Mouse (Mus musculus) cortical plate, adult 2 months (tissue): ENCODE measurements at regions not wholly inside any gene's neighbourhood (a gene's known extent, or its start where the extent isn't known, plus 50 kb on each side); places are given as distances from the start of the nearest gene placed in this dataset.

ENCODE experiments used
- CTCF ChIP-seq: fragments of 200-500 bp; IDR thresholded peaks from 2 replicates; pipeline ENCODE4 v1.5.1; 2011; ENCODE audit warnings: mild to moderate bottlenecking, control low read depth, low read length; ENCODE audit not compliant: insufficient read depth; ENCODE audit errors: extremely low read depth
- POLR2A ChIP-seq: fragments of 200-500 bp; IDR thresholded peaks from 2 replicates; pipeline ENCODE4 v1.6.1; 2011; ENCODE audit warnings: mild to moderate bottlenecking, low read length, control low read depth; ENCODE audit not compliant: insufficient read depth; ENCODE audit errors: extremely low read depth

DNA sequence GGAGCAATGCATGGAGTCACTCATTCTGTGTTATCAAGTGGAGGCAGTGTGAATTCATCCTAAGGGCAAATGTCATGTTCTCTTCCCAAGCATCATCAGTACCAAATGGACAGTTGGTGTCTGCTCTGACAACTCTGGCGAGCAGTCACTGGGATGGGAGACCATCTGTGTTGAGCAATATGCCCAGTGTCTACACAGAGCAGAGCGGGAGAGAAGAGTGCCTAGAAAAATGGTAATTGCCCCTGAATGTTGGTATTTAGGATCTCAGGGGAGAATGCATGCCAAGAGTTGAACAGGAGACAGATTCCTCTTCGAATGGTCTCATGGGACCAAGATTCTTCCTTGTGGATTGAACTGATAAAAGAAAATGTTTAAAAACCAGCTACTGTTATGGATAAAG lies 454.0 kb downstream of the Ets1 start:
- TF ChIP-seq CTCF (no peak), POLR2A (no peak)
